Mouse (Mus musculus): ENCODE measurements at regions not wholly inside any gene's neighbourhood (a gene's known extent, or its start where the extent isn't known, plus 50 kb on each side); places are given as distances from the start of the nearest gene placed in this dataset.

DNA sequence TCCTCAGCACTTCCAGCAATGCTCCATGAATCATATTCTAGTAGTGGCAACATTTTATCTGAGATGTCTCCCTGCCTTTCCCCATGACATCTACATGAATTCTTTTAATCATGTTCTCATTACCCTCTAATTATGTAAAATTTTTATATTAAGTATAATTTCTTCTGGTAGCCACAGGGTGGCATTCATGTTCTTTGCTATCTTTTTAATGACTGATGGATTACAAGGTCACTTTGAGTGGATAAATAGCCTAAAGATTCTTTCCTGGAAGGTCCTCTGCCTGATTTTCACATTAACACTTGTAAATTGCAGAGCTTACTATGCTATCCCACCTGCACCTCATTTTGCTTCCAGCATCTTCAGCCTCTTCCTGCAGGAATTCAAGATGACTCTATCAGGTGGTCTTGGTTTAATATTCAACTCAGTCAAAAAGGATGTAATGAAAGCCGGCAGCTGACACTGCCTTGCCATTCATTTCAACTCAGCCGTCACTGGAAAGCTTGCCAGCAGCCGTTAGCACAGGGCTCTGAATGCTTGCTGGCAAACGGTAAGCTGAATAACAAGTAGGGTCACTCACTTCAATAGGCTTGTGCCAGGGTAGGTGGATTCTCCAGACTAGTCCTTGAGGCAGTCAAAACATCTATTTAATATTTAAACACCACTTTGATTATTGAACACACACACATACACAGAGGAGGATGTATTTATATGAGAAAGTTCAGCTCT, 97.0 kb upstream of the Fshr start:
- peak; percentile 1 for DNase-seq

DNA sequence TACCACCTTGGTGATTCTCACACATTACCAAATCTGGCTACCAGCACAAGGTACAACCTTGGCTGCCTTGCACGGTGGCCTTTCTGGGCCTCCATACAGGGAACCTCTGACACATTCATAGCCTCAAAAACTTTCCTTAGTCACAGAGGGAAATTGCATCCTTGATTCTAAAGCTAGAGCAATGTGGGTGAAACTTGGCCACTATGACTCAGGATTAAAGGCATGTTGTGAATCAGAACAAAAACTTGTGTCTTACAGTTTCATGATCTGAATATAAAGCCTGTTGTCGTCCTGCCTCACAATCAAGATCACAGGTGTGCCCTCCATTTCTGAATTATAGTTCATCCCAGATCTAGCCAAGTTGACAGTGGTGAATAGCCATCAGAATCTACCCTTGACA, 80.8 kb upstream of the Fshr start:
- no peak for DNase-seq

DNA sequence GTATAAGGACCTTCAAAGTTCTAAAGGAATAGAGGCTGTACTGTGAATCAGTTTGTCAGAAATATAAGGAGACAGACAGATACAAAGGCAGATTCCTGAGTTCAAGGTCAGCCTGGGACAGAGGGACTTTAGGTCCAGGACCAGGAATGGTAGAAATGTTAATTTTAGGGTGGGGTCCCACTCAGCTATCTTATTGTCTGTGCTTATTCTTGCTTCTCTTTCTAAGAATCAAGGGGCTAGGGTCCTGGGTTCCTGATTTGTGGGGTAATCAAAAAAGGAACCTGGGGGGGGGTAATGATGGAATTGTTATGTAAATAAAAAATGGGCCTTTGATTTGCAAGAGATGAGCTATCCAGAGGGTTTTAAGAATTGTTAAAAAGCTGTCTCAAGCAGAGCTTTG, 71.7 kb upstream of the Fshr start:
- DNase-seq, result no peak

DNA sequence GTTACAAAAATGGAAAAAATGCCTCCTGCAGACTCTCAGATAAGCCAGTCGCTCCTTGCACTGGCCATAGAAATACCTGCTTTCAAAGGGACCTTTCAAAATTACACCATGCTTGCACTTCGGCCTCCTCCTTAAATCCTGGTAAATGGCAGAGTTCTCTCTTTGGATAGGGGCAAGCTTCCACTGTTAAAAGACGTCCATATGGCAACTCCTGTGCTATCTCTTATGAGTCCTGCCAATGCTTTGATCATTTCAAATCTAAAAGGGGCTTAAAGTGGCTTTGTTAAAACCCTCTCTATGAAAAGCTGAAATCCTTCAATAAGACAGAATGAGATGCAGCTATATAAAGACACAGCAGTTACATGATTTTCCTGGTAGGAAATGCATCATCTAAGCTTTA, 55.2 kb upstream of the Fshr start:
- no peak for DNase-seq

DNA sequence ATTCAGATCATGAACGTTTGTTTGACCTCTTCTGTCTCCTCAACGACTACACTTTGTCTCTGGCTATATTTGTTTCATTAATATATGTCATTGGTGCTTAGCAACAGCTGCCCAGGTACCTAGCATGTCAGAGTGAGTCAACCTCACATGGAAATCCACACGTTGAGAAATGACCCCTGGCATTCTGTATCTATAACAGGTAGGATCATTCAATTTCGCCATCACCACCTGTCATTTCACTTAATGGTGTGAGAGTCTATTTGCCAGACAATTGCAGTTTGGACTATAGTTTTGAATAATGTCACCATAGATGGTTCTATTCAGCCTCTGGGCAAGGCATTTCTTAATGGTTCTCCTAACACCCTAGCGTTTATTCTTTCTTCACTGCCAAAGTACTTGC, 50.3 kb upstream of the Fshr start:
- no peak for DNase-seq

All from kidney, postnatal 14 days (tissue).